Mouse (Mus musculus): Measurements from ENCODE around the gene Fry.

GRCm38 (mm10) chr5:150190454-150191358 lies 72.3 kb downstream of the Fry start:
- no peak for TF ChIP-seq CTCF (IDR thresholded peaks at IDR 0.05; ENCODE audit: low read depth, low read length)
- TF ChIP-seq POLR2A (IDR thresholded peaks at IDR 0.05; ENCODE audit: insufficient read depth, low read length): no peak
- no peak for TF ChIP-seq EP300 (IDR thresholded peaks at IDR 0.05; ENCODE audit: insufficient read depth, low read depth, low read length)
